Mouse (Mus musculus) c-Kit-negative CD71-positive TER-119-positive erythroid progenitor cells, embryonic 14.5 days (primary cell): ENCODE results near the gene Rab26.

Experiments used
- DNase-seq: peaks from one replicate; pipeline ENCODE4 v3.0.0-alpha.2; 2013; ENCODE audit warnings: low read depth, low spot score

Gene Rab26

GRCm38 (mm10) chr17:24548435-24548834 lies 14.4 kb upstream of the Rab26 start:
- no peak for DNase-seq

- DNase-seq, result no peak
These were observed 12.2 kb upstream of the Rab26 start for GRCm38 (mm10) chr17:24546234-24546633.

- DNase-seq, result no peak
These were observed 11.2 kb upstream of the Rab26 start for GRCm38 (mm10) chr17:24545247-24545646.

- no peak for DNase-seq
These were observed 10.6 kb upstream of the Rab26 start for GRCm38 (mm10) chr17:24544613-24545012.

GRCm38 (mm10) chr17:24540375-24540774 lies 6.4 kb upstream of the Rab26 start:
- peak; percentile 48 for DNase-seq

- DNase-seq, result no peak
These were observed 4.9 kb upstream of the Rab26 start for GRCm38 (mm10) chr17:24538950-24539349.

GRCm38 (mm10) chr17:24537536-24537935 lies 3.5 kb upstream of the Rab26 start:
- DNase-seq, result no peak

- no peak for DNase-seq
These were observed 1.3 kb upstream of the Rab26 start for GRCm38 (mm10) chr17:24535300-24535699.

- peak; percentile 78 for DNase-seq
These were observed 664 bp downstream of the Rab26 start for GRCm38 (mm10) chr17:24533099-24533992.

- no peak for DNase-seq
These were observed 2.0 kb downstream of the Rab26 start for GRCm38 (mm10) chr17:24532045-24532444.

- DNase-seq, result no peak
These were observed 2.9 kb downstream of the Rab26 start for GRCm38 (mm10) chr17:24531064-24531463.

- no peak for DNase-seq
These were observed 3.5 kb downstream of the Rab26 start for GRCm38 (mm10) chr17:24530361-24531050.

- DNase-seq, result no peak
These were observed 4.1 kb downstream of the Rab26 start for GRCm38 (mm10) chr17:24529883-24530282.

- peak; percentile 34 for DNase-seq
These were observed 5.0 kb downstream of the Rab26 start for GRCm38 (mm10) chr17:24529007-24529451.

- no peak for DNase-seq
These were observed 5.5 kb downstream of the Rab26 start for GRCm38 (mm10) chr17:24528560-24528918.

GRCm38 (mm10) chr17:24527723-24528559 lies 6.1 kb downstream of the Rab26 start, which contains the start of gene Traf7:
Gene Traf7, minus strand, starts transcription at chr17:24527938.
- DNase-seq, result peak; percentile 99

GRCm38 (mm10) chr17:24527315-24527714 lies 6.7 kb downstream of the Rab26 start:
- no peak for DNase-seq

- no peak for DNase-seq
These were observed 9.3 kb downstream of the Rab26 start for GRCm38 (mm10) chr17:24524734-24525133.

- DNase-seq, result no peak
These were observed 13.6 kb downstream of the Rab26 start for GRCm38 (mm10) chr17:24520450-24520849.

GRCm38 (mm10) chr17:24514270-24515257 lies 19.4 kb downstream of the Rab26 start:
- DNase-seq, result no peak

GRCm38 (mm10) chr17:24513609-24514008 lies 20.4 kb downstream of the Rab26 start:
- no peak for DNase-seq
